Mouse (Mus musculus): ENCODE data around the gene Prickle2.

DNA sequence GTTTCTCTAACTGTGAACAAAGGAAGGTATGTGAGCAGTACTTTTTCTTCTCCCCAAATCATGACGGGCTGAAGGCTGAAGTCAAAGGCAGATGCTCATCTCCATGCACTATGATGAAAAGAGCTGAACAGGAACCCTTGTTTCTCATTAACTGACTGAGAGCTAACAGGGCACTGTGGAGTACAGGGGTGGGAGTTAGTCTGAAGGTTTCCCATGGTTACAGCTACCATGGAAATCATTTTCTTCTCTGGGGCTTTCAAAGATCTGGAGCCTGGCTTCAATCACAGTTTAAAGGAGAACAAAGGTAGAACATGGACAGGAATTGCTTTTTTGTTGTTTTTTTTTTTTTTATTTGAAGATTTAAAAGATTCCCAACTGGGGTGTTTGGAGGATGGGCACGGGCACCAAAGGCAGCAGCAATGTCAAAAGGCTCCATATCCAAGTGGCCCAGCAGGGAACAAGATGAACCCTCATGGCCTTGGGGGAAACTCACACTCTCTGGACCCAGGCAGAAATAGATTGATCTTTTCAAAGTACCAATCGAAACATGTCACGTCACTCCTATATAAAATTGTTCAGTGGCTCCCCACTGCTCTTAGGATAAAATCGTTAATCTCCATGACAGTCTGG, 35.3 kb downstream of the Prickle2 start:
- no peak for TF ChIP-seq POLR2A (IDR thresholded peaks at IDR 0.05; ENCODE audit: control insufficient read depth, low read depth, low read length)
- no peak for TF ChIP-seq CTCF (IDR thresholded peaks at IDR 0.05; ENCODE audit: control insufficient read depth, insufficient read depth, insufficient replicate concordance, low read depth, low read length)

Data from testis, adult 2 months (tissue).